Mouse (Mus musculus) MEL (cell line): ENCODE results near the gene Sct. TPM values are rescaled to one million over a fixed set of nuclear protein-coding genes. Genes with fewer than 3 reads are reported as not detected.

Source experiments
- DNase-seq: peaks from one replicate; pipeline ENCODE4 v3.0.0; 2011; ENCODE audit warnings: low read depth, low spot score
- H3K27ac ChIP-seq: 2 replicates; pipeline ENCODE4 v1.5.1; 2012; ENCODE audit warnings: low read depth, mild to moderate bottlenecking, control low read depth, low read length, moderate library complexity; ENCODE audit not compliant: control insufficient read depth
- H3K27me3 ChIP-seq, 2 experiments: fragments of 150-350 bp in 1 of 2; sonication (generic) in 1 of 2; 2 replicates each; pipeline ENCODE4 v1.6.1; 2012; ENCODE audit warnings: low read length in 2 of 2, mild to moderate bottlenecking in 2 of 2, improper control_type of control experiment in 1 of 2, moderate library complexity in 1 of 2; ENCODE audit not compliant: insufficient read depth in 2 of 2, control insufficient read depth in 1 of 2
- H3K36me3 ChIP-seq, 2 experiments: 2 replicates each; pipeline ENCODE4 v1.6.1; 2012 to 2014; ENCODE audit warnings: low read length in 2 of 2, improper control_type of control experiment in 1 of 2, inconsistent platforms in 1 of 2, mild to moderate bottlenecking in 1 of 2; ENCODE audit not compliant: insufficient read depth in 2 of 2, control insufficient read depth in 1 of 2
- H3K4me1 ChIP-seq, 2 experiments: fragments of 150-350 bp in 1 of 2; sonication (generic) in 1 of 2; 2 replicates each; pipeline ENCODE4 v1.6.1; 2012; ENCODE audit warnings: low read length in 2 of 2, improper control_type of control experiment in 1 of 2, mild to moderate bottlenecking in 1 of 2; ENCODE audit not compliant: insufficient read depth in 2 of 2, control insufficient read depth in 1 of 2
- H3K4me3 ChIP-seq, 2 experiments: fragments of 150-350 bp in 1 of 2; sonication (generic) in 1 of 2; 2 replicates each; pipeline ENCODE4 v1.5.1; 2012; ENCODE audit warnings: low read depth in 2 of 2, low read length in 2 of 2, mild to moderate bottlenecking in 2 of 2, moderate library complexity in 2 of 2, control low read depth in 1 of 2, improper control_type of control experiment in 1 of 2; ENCODE audit not compliant: control insufficient read depth in 1 of 2, insufficient read depth in 1 of 2
- H3K79me2 ChIP-seq: 2 replicates; pipeline ENCODE4 v1.6.1; 2012; ENCODE audit warnings: mild to moderate bottlenecking, low read length, moderate library complexity; ENCODE audit not compliant: control insufficient read depth, poor library complexity, insufficient read depth
- H3K9ac ChIP-seq: 2 replicates; pipeline ENCODE4 v1.6.1; 2012; ENCODE audit warnings: low read depth, mild to moderate bottlenecking, control low read depth, low read length, moderate library complexity; ENCODE audit not compliant: control insufficient read depth, poor library complexity, severe bottlenecking
- H3K9me3 ChIP-seq: fragments of 150-350 bp; sonication (generic); replicated peaks from 2 replicates; pipeline ENCODE4 v1.6.1; 2012; ENCODE audit warnings: mild to moderate bottlenecking, low read length, improper control_type of control experiment, moderate library complexity; ENCODE audit not compliant: insufficient read depth
- BHLHE40 ChIP-seq: IDR thresholded peaks from 2 replicates; pipeline ENCODE4 v1.6.1; 2012; ENCODE audit warnings: low read depth, mild to moderate bottlenecking, inconsistent platforms, low read length, improper control_type of control experiment, borderline replicate concordance
- CHD1 ChIP-seq: IDR thresholded peaks from 2 replicates; pipeline ENCODE4 v1.6.1; 2012; ENCODE audit warnings: low read depth, mild to moderate bottlenecking, inconsistent platforms, low read length, improper control_type of control experiment
- ELF1 ChIP-seq: IDR thresholded peaks from 2 replicates; pipeline ENCODE4 v1.6.1; 2014; ENCODE audit warnings: low read depth, mild to moderate bottlenecking, inconsistent platforms, low read length, improper control_type of control experiment, moderate library complexity
- ETS1 ChIP-seq: IDR thresholded peaks from 2 replicates; pipeline ENCODE4 v1.6.1; 2012; ENCODE audit warnings: low read depth, mild to moderate bottlenecking, inconsistent platforms, low read length, improper control_type of control experiment, moderate library complexity
- HCFC1 ChIP-seq: IDR thresholded peaks from 2 replicates; pipeline ENCODE4 v1.6.1; 2012; ENCODE audit warnings: low read depth, mild to moderate bottlenecking, inconsistent platforms, low read length, improper control_type of control experiment, moderate library complexity
- KAT2A ChIP-seq: conservative IDR thresholded peaks from 2 replicates; pipeline ENCODE4 v1.6.1; 2012; ENCODE audit warnings: low read depth, low read length, improper control_type of control experiment, inconsistent platforms
- MAFK ChIP-seq: IDR thresholded peaks from 2 replicates; pipeline ENCODE4 v1.6.1; 2011; ENCODE audit warnings: low read depth, mild to moderate bottlenecking, low read length, improper control_type of control experiment, borderline replicate concordance
- MAZ ChIP-seq: IDR thresholded peaks from 2 replicates; pipeline ENCODE4 v1.6.1; 2012; ENCODE audit warnings: low read depth, mild to moderate bottlenecking, inconsistent platforms, low read length, improper control_type of control experiment
- MEF2A ChIP-seq: IDR thresholded peaks from 2 replicates; pipeline ENCODE4 v1.6.1; 2014; ENCODE audit warnings: low read depth, mild to moderate bottlenecking, inconsistent platforms, low read length, improper control_type of control experiment; ENCODE audit not compliant: poor library complexity, insufficient replicate concordance, severe bottlenecking; ENCODE audit errors: extremely low read depth
- NRF1 ChIP-seq: IDR thresholded peaks from 2 replicates; pipeline ENCODE4 v1.6.1; 2014; ENCODE audit warnings: low read depth, mild to moderate bottlenecking, inconsistent platforms, low read length, improper control_type of control experiment, moderate library complexity; ENCODE audit not compliant: poor library complexity, insufficient read depth, severe bottlenecking
- POLR2AphosphoS5 ChIP-seq: IDR thresholded peaks from 2 replicates; pipeline ENCODE4 v1.6.1; 2012; ENCODE audit warnings: low read depth, borderline replicate concordance, mild to moderate bottlenecking, inconsistent platforms, low read length, moderate library complexity, mixed read lengths
- RCOR1 ChIP-seq: IDR thresholded peaks from 2 replicates; pipeline ENCODE4 v1.6.1; 2012; ENCODE audit warnings: low read depth, mild to moderate bottlenecking, inconsistent platforms, low read length, improper control_type of control experiment
- SIN3A ChIP-seq: IDR thresholded peaks from 2 replicates; pipeline ENCODE4 v1.6.1; 2012; ENCODE audit warnings: low read length, improper control_type of control experiment, inconsistent platforms
- SMC3 ChIP-seq: IDR thresholded peaks from 2 replicates; pipeline ENCODE4 v1.6.1; 2011; ENCODE audit warnings: low read depth, low read length, improper control_type of control experiment
- TAL1 ChIP-seq: IDR thresholded peaks from 2 replicates; pipeline ENCODE4 v1.6.1; 2012; ENCODE audit warnings: mild to moderate bottlenecking, inconsistent platforms, low read length, moderate library complexity, mixed read lengths
- TCF12 ChIP-seq: IDR thresholded peaks from 2 replicates; pipeline ENCODE4 v1.6.1; 2014; ENCODE audit warnings: low read depth, mild to moderate bottlenecking, inconsistent platforms, low read length, improper control_type of control experiment, moderate library complexity
- USF1 ChIP-seq: IDR thresholded peaks from 2 replicates; pipeline ENCODE4 v1.6.1; 2014; ENCODE audit warnings: low read depth, mild to moderate bottlenecking, inconsistent platforms, low read length, improper control_type of control experiment, moderate library complexity
- ZKSCAN1 ChIP-seq: IDR thresholded peaks from 2 replicates; pipeline ENCODE4 v1.6.1; 2012; ENCODE audit warnings: low read depth, mild to moderate bottlenecking, inconsistent platforms, low read length, improper control_type of control experiment, moderate library complexity
- polyA plus RNA-seq, 2 experiments: library from polyadenylated mRNA; stranded (reverse) in 1 of 2; unstranded in 1 of 2; fragments of >175 nt in 1 of 2; fragments of >200 nt in 1 of 2; gene quantifications; 2 replicates each; pipeline versions ENCODE4 v1.2.1 to v1.2.4; 2012; ENCODE audit warnings: low replicate concordance in 2 of 2, low read depth in 1 of 2; ENCODE audit not compliant: insufficient read length in 2 of 2, insufficient read depth in 1 of 2, missing spikeins in 1 of 2
- total RNA-seq: library from RNA; depleted of rRNA; stranded (reverse); fragments of 300-350 nt; gene quantifications from 2 replicates; pipeline ENCODE4 v1.2.3, GENCODE M21; 2012

Gene Sct
- total and polyA plus RNA-seq, 3 experiments, result not detected

- Histone ChIP-seq H3K9me3 (no peaks in the 10 kb centered on the region), H3K9ac (no peak overlapping the region), H3K27me3 (no peaks in the 10 kb centered on the region), H3K79me2 (no peaks in the 10 kb centered on the region), H3K36me3 (no peaks in the 10 kb centered on the region), H3K4me3 (no peak overlapping the region), H3K4me1 (no peaks in the 10 kb centered on the region), H3K27ac (no peak overlapping the region)
- DNase-seq, result no peak
- TF ChIP-seq POLR2AphosphoS5 (no peak), ZKSCAN1 (no peak), NRF1 (no peak), USF1 (no peak), HCFC1 (no peak), MEF2A (no peak), ETS1 (no peak), TCF12 (no peak), TAL1 (no peak), KAT2A (no peak), MAFK (no peak), ELF1 (no peak), SMC3 (no peak), MAZ (no peak)
Measured at GRCm38 (mm10) chr7:141275356-141275755, 3.6 kb downstream of the Sct start.

GRCm38 (mm10) chr7:141270631-141271030 is 8.3 kb downstream of the Sct start:
- no peak for DNase-seq
- peaks cover 2 to 3% of the 10 kb centered on the region in 2 experiments; a peak in 2 of 4 replicates for H3K4me1 ChIP-seq
- H3K27ac ChIP-seq, result no peak overlapping the region
- no peaks in the 10 kb centered on the region for H3K79me2 ChIP-seq
- no peak overlapping the region for H3K4me3 ChIP-seq
- H3K36me3 ChIP-seq, result no peaks in the 10 kb centered on the region; a peak in 1 of 4 replicates
- no peaks in the 10 kb centered on the region for H3K9me3 ChIP-seq
- no peak overlapping the region for H3K9ac ChIP-seq
- no peaks in the 10 kb centered on the region for H3K27me3 ChIP-seq
- TF ChIP-seq TAL1, result no peak
- TF ChIP-seq RCOR1, result no peak
- TF ChIP-seq POLR2AphosphoS5, result no peak
- no peak for TF ChIP-seq CHD1
- TF ChIP-seq KAT2A, result no peak
- no peak for TF ChIP-seq USF1
- no peak for TF ChIP-seq BHLHE40
- no peak for TF ChIP-seq SIN3A
